In genomic region chr9:64507995-64508394, GRCm38 (mm10) we compare ENCODE assay signal across 12 mouse cellular contexts.
DNase-seq lines count a peak whose midpoint lies in the region; ATAC-seq and TF ChIP-seq lines count a peak whose summit lies in the region.
"Had no signal": no experiment of that assay in that cellular context is flagged by ENCODE, and none has a peak within 500 bp of the region (broad histone marks: within the 10 kb centered on the region; RNA-seq: fewer than 3 reads in every experiment).

No protein-coding gene starts in this region.

- H3K27me3 ChIP-seq in heart, postnatal 0 days (ENCODE audit: control insufficient read depth, insufficient read depth, low read length), result no peaks in the 10 kb centered on the region
- H3K27me3 ChIP-seq in heart, embryonic 12.5 days (replicated peaks), result peaks cover 8% of the 10 kb centered on the region
- 0 out of 2 replicates have a peak, but pooled peaks cover 4% of the 10 kb centered on the region for H3K27me3 ChIP-seq in midbrain, embryonic 10.5 days (ENCODE audit: low read depth, poor library complexity, severe bottlenecking)
- no peaks in the 10 kb centered on the region for H3K27me3 ChIP-seq in midbrain, embryonic 13.5 days
- H3K27me3 ChIP-seq: stomach, embryonic 15.5 days had no signal

- peak; percentile 20 for TF ChIP-seq CTCF in heart, postnatal 0 days (IDR thresholded peaks at IDR 0.05; ENCODE audit: low read depth)
- TF ChIP-seq CTCF in bone marrow, adult 2 months (IDR thresholded peaks at IDR 0.05; ENCODE audit: control insufficient read depth, insufficient read depth, low read length), result 0 out of 2 replicates have a peak, but pooled peaks have one; percentile 18

- no peak overlapping the region for H3K9ac ChIP-seq in heart, postnatal 0 days (replicated peaks; ENCODE audit: low read depth, low read length)
- no peak overlapping the region for H3K9ac ChIP-seq in heart, embryonic 12.5 days
- no peak overlapping the region for H3K9ac ChIP-seq in midbrain, embryonic 13.5 days (replicated peaks)
- H3K9ac ChIP-seq: stomach, embryonic 15.5 days had no signal

- TF ChIP-seq POLR2A in bone marrow, adult 2 months (IDR thresholded peaks at IDR 0.05; ENCODE audit: borderline replicate concordance, control insufficient read depth, low read depth, low read length), result no peak

- H3K9me3 ChIP-seq in heart, postnatal 0 days (replicated peaks; ENCODE audit: control insufficient read depth, low read length), result no peaks in the 10 kb centered on the region
- no peaks in the 10 kb centered on the region for H3K9me3 ChIP-seq in heart, embryonic 12.5 days (replicated peaks)
- H3K9me3 ChIP-seq in midbrain, embryonic 10.5 days (replicated peaks), result no peaks in the 10 kb centered on the region
- H3K9me3 ChIP-seq in midbrain, embryonic 13.5 days, result no peaks in the 10 kb centered on the region
- H3K9me3 ChIP-seq: stomach, embryonic 15.5 days had no signal

- no peak for TF ChIP-seq EP300 in heart, postnatal 0 days (IDR thresholded peaks at IDR 0.05; ENCODE audit: low read depth)

- no peaks in the 10 kb centered on the region for H3K4me1 ChIP-seq in heart, postnatal 0 days (ENCODE audit: control insufficient read depth, insufficient read depth)
- no peaks in the 10 kb centered on the region for H3K4me1 ChIP-seq in heart, embryonic 12.5 days (replicated peaks)
- H3K4me1 ChIP-seq in midbrain, embryonic 10.5 days, result peaks cover 13% of the 10 kb centered on the region
- peaks cover 21% of the 10 kb centered on the region for H3K4me1 ChIP-seq in midbrain, embryonic 13.5 days (replicated peaks)
- H3K4me1 ChIP-seq in bone marrow, adult 2 months (ENCODE audit: control insufficient read depth, insufficient read depth, low read length), result no peaks in the 10 kb centered on the region
- H3K4me1 ChIP-seq: stomach, embryonic 15.5 days had no signal

- no peak for DNase-seq in heart, postnatal 0 days (ENCODE audit: low spot score)
- peak; percentile 24 for DNase-seq in midbrain, embryonic 10.5 days (ENCODE audit: low spot score)
- peak; percentile 50 for DNase-seq in retina, postnatal 1 day
- DNase-seq in thymus, postnatal 0 days (ENCODE audit: low spot score), result no peak
- DNase-seq: lung, adult 18-20 months had no signal

- WGBS in heart, postnatal 0 days, result 54% methylated on average over 7 of the region's 7 CpGs
- 51% methylated on average over 7 of the region's 7 CpGs for WGBS in heart, embryonic 12.5 days
- 54% methylated on average over 7 of the region's 7 CpGs for WGBS in midbrain, embryonic 10.5 days
- 28% methylated on average over 7 of the region's 7 CpGs for WGBS in midbrain, embryonic 13.5 days
- 78% methylated on average over 7 of the region's 7 CpGs for WGBS in bone marrow, adult 2 months

- no peak overlapping the region for H3K4me3 ChIP-seq in heart, postnatal 0 days (ENCODE audit: low read depth, low read length)
- H3K4me3 ChIP-seq in heart, embryonic 12.5 days, result no peak overlapping the region
- H3K4me3 ChIP-seq in midbrain, embryonic 10.5 days, result no peak overlapping the region
- no peak overlapping the region for H3K4me3 ChIP-seq in midbrain, embryonic 13.5 days (replicated peaks)
- no peak overlapping the region for H3K4me3 ChIP-seq in bone marrow, adult 2 months (replicated peaks; ENCODE audit: control insufficient read depth, low read depth, low read length)
- H3K4me3 ChIP-seq: myocyte; stomach, embryonic 15.5 days had no signal

- ATAC-seq in heart, postnatal 0 days (ENCODE audit: insufficient read depth, low read depth), result no peak
- ATAC-seq in heart, embryonic 12.5 days (ENCODE audit: insufficient number of reproducible peaks, low FRiP score), result no peak
- ATAC-seq in midbrain, embryonic 13.5 days, result no peak
- no peak for ATAC-seq in monocyte, adult 5-6 weeks (replicated peaks; ENCODE audit: insufficient number of reproducible peaks, low FRiP score, low TSS enrichment, poor library complexity, severe bottlenecking)
- ATAC-seq: hindbrain, embryonic 16.5 days had no signal

- H3K27ac ChIP-seq in heart, postnatal 0 days (ENCODE audit: low read depth), result no peak overlapping the region
- H3K27ac ChIP-seq in heart, embryonic 12.5 days (ENCODE audit: poor library complexity, severe bottlenecking), result no peak overlapping the region
- no peak overlapping the region for H3K27ac ChIP-seq in midbrain, embryonic 10.5 days (replicated peaks)
- no peak overlapping the region for H3K27ac ChIP-seq in midbrain, embryonic 13.5 days
- no peak overlapping the region for H3K27ac ChIP-seq in bone marrow, adult 2 months (ENCODE audit: control insufficient read depth, insufficient read depth, low read depth, low read length, poor library complexity)
- H3K27ac ChIP-seq: stomach, embryonic 15.5 days had no signal

- no peaks in the 10 kb centered on the region for H3K36me3 ChIP-seq in heart, postnatal 0 days (replicated peaks; ENCODE audit: control insufficient read depth, insufficient read depth, low read length)
- H3K36me3 ChIP-seq in heart, embryonic 12.5 days, result no peaks in the 10 kb centered on the region
- H3K36me3 ChIP-seq in midbrain, embryonic 10.5 days, result no peaks in the 10 kb centered on the region
- no peaks in the 10 kb centered on the region for H3K36me3 ChIP-seq in midbrain, embryonic 13.5 days
- H3K36me3 ChIP-seq: stomach, embryonic 15.5 days had no signal

- H3K4me2 ChIP-seq in heart, postnatal 0 days (ENCODE audit: low read depth, low read length), result no peak overlapping the region
- H3K4me2 ChIP-seq in heart, embryonic 12.5 days, result no peak overlapping the region
- H3K4me2 ChIP-seq in midbrain, embryonic 13.5 days (replicated peaks), result no peak overlapping the region
- H3K4me2 ChIP-seq: stomach, embryonic 15.5 days had no signal

Comparison
In these comparisons a context has a peak if more than half of its experiments do, and no peak if none do; other contexts are left out.
1. DNase-seq: peak in midbrain, embryonic 10.5 days (single experiment) and retina, postnatal 1 day (single experiment); none in heart, postnatal 0 days (single experiment) and thymus, postnatal 0 days (single experiment).